Mouse (Mus musculus): ENCODE results near the gene Prkce. TPM values are rescaled to one million over a fixed set of nuclear protein-coding genes. Genes with fewer than 3 reads are reported as not detected.

Gene Prkce
- polyA plus RNA-seq, 1 experiment, result 5.0 TPM

- TF ChIP-seq GATA1 (IDR thresholded peaks at IDR 0.05; ENCODE audit: low read length), result no peak
Observed at GRCm38 (mm10) chr17:86532783-86533548, 365.4 kb downstream of the Prkce start.

- TF ChIP-seq GATA1 (IDR thresholded peaks at IDR 0.05; ENCODE audit: low read length), result no peak
Observed at GRCm38 (mm10) chr17:86533549-86533851, 365.9 kb downstream of the Prkce start.

GRCm38 (mm10) chr17:86535096-86535495 lies 367.5 kb downstream of the Prkce start:
- TF ChIP-seq GATA1 (IDR thresholded peaks at IDR 0.05; ENCODE audit: low read length), result no peak

- TF ChIP-seq GATA1 (IDR thresholded peaks at IDR 0.05; ENCODE audit: low read length), result no peak
Observed at GRCm38 (mm10) chr17:86535827-86536656, 368.5 kb downstream of the Prkce start.

GRCm38 (mm10) chr17:86539881-86540430 lies 372.4 kb downstream of the Prkce start:
- TF ChIP-seq GATA1 (IDR thresholded peaks at IDR 0.05; ENCODE audit: low read length), result no peak

- TF ChIP-seq GATA1 (IDR thresholded peaks at IDR 0.05; ENCODE audit: low read length), result no peak
Observed at GRCm38 (mm10) chr17:86546529-86546928, 378.9 kb downstream of the Prkce start.

- no peak for TF ChIP-seq GATA1 (IDR thresholded peaks at IDR 0.05; ENCODE audit: low read length)
Observed at GRCm38 (mm10) chr17:86549128-86549527, 381.5 kb downstream of the Prkce start.

GRCm38 (mm10) chr17:86551561-86551960 lies 384.0 kb downstream of the Prkce start:
- no peak for TF ChIP-seq GATA1 (IDR thresholded peaks at IDR 0.05; ENCODE audit: low read length)

GRCm38 (mm10) chr17:86551995-86552394 lies 384.4 kb downstream of the Prkce start:
- no peak for TF ChIP-seq GATA1 (IDR thresholded peaks at IDR 0.05; ENCODE audit: low read length)

GRCm38 (mm10) chr17:86559206-86559891 lies 391.8 kb downstream of the Prkce start:
- TF ChIP-seq GATA1 (IDR thresholded peaks at IDR 0.05; ENCODE audit: low read length), result no peak

GRCm38 (mm10) chr17:86560499-86560898 lies 392.9 kb downstream of the Prkce start:
- no peak for TF ChIP-seq GATA1 (IDR thresholded peaks at IDR 0.05; ENCODE audit: low read length)

- no peak for TF ChIP-seq GATA1 (IDR thresholded peaks at IDR 0.05; ENCODE audit: low read length)
Observed at GRCm38 (mm10) chr17:86570491-86570890, 402.9 kb downstream of the Prkce start.

GRCm38 (mm10) chr17:86571266-86571665 lies 403.7 kb downstream of the Prkce start:
- TF ChIP-seq GATA1 (IDR thresholded peaks at IDR 0.05; ENCODE audit: low read length), result no peak

GRCm38 (mm10) chr17:86572136-86572535 lies 404.6 kb downstream of the Prkce start:
- no peak for TF ChIP-seq GATA1 (IDR thresholded peaks at IDR 0.05; ENCODE audit: low read length)

GRCm38 (mm10) chr17:86572576-86572975 lies 405.0 kb downstream of the Prkce start:
- no peak for TF ChIP-seq GATA1 (IDR thresholded peaks at IDR 0.05; ENCODE audit: low read length)
